Mouse (Mus musculus) small intestine, adult 2 months (tissue): ENCODE measurements around the gene Tmem184a.
A peak's percentile ranks its signal among the peaks of the same experiment; 100 is the strongest.

ENCODE experiments used
- CTCF ChIP-seq: fragments of 200-500 bp; IDR thresholded peaks from 2 replicates; pipeline ENCODE4 v1.5.1; 2012; ENCODE audit warnings: low read depth, mild to moderate bottlenecking, control low read depth, inconsistent platforms, low read length, moderate library complexity, mixed read lengths; ENCODE audit not compliant: insufficient replicate concordance, insufficient read length; ENCODE audit errors: extremely low read depth
- POLR2A ChIP-seq: fragments of 200-500 bp; IDR thresholded peaks from 2 replicates; pipeline ENCODE4 v1.6.1; 2012; ENCODE audit warnings: low read depth, mild to moderate bottlenecking, control low read depth, inconsistent platforms, low read length, moderate library complexity

GRCm38 (mm10) chr5:139826357-139827055 is 6.8 kb upstream of the Tmem184a start, which contains the start of the genes Gm26938 and Psmg3:
- TF ChIP-seq POLR2A (peak; percentile 76; the same call in 1 of the 2 replicates), CTCF (no peak)
